Mouse (Mus musculus) stomach, embryonic 15.5 days (tissue): ENCODE data around the gene Btbd16. TPM values are rescaled to one million over a fixed set of nuclear protein-coding genes. Genes with fewer than 3 reads are reported as not detected.
A peak's percentile ranks its signal among the peaks of the same experiment; 100 is the strongest.

Source experiments
- ATAC-seq: fragments of 200-750 bp; cut with Nextera tagmentation; 2 replicates; pipeline ENCODE4 v1.8.0; 2017; ENCODE audit warnings: low read depth, moderate number of reproducible peaks, moderate TSS enrichment; ENCODE audit not compliant: insufficient read depth, low FRiP score
- H3K27ac ChIP-seq: fragments of 300-500 bp; sonication (generic); 2 replicates; pipeline ENCODE4 v1.5.1; 2015; ENCODE audit warnings: mild to moderate bottlenecking, inconsistent platforms
- H3K27me3 ChIP-seq: fragments of 300-500 bp; sonication (generic); replicated peaks from 2 replicates; pipeline ENCODE4 v1.6.1; 2015; ENCODE audit warnings: inconsistent platforms
- H3K36me3 ChIP-seq: fragments of 300-500 bp; sonication (generic); 2 replicates; pipeline ENCODE4 v1.6.1; 2015; ENCODE audit warnings: inconsistent platforms
- H3K4me1 ChIP-seq: fragments of 300-500 bp; sonication (generic); 2 replicates; pipeline ENCODE4 v1.6.1; 2015; ENCODE audit warnings: inconsistent platforms
- H3K4me2 ChIP-seq: fragments of 300-500 bp; sonication (generic); 2 replicates; pipeline ENCODE4 v1.6.1; 2015; ENCODE audit warnings: mild to moderate bottlenecking, inconsistent platforms
- H3K4me3 ChIP-seq: fragments of 300-500 bp; sonication (generic); replicated peaks from 2 replicates; pipeline ENCODE4 v1.5.1; 2015; ENCODE audit warnings: inconsistent platforms
- H3K9ac ChIP-seq: fragments of 300-500 bp; sonication (generic); 2 replicates; pipeline ENCODE4 v1.6.1; 2015; ENCODE audit warnings: inconsistent platforms
- H3K9me3 ChIP-seq: fragments of 300-500 bp; sonication (generic); 2 replicates; pipeline ENCODE4 v1.6.1; 2016; ENCODE audit warnings: inconsistent platforms
- WGBS: fragments of 180-500 bp; shearing (Covaris S2); methylation state at CpG from one replicate; pipeline ENCODE4 v1.1.7; 2015; 5-methylcytosine and 5-hydroxymethylcytosine counted together
- polyA plus RNA-seq: library from polyadenylated mRNA; unstranded; fragments of >200 nt; fragmentation: Nextera tagmentation; extraction: Ambion mirVana; gene quantifications from 2 replicates; pipeline ENCODE4 v1.2.1, GENCODE M21; 2015

The Btbd16 gene
- polyA plus RNA-seq: 0.15 and 0.18 TPM in 2 replicates

- Histone ChIP-seq H3K4me1 (no peaks in the 10 kb centered on the region), H3K4me2 (no peak within 1 kb of the TSS), H3K36me3 (no peaks in the 10 kb centered on the region), H3K27ac (no peak within 1 kb of the TSS), H3K9me3 (no peaks in the 10 kb centered on the region), H3K9ac (no peak within 1 kb of the TSS), H3K4me3 (no peak within 1 kb of the TSS), H3K27me3 (no peaks in the 10 kb centered on the region)
- 49% methylated on average over 9 of the region's 9 CpGs for WGBS
- ATAC-seq: no peak
Measured at GRCm38 (mm10) chr7:130773914-130774630, at the start of gene Btbd16. Gene Btbd16 (plus strand): TSS chr7:130774069.

GRCm38 (mm10) chr7:130726185-130726584 is 47.7 kb upstream of the Btbd16 start:
- Histone ChIP-seq H3K9me3 (no peaks in the 10 kb centered on the region), H3K4me2 (no peak overlapping the region), H3K27me3 (no peaks in the 10 kb centered on the region), H3K4me3 (no peak overlapping the region), H3K9ac (no peak overlapping the region), H3K36me3 (peaks cover 10% of the 10 kb centered on the region), H3K4me1 (0 out of 2 replicates have a peak, but pooled peaks cover 6% of the 10 kb centered on the region), H3K27ac (no peak overlapping the region)
- WGBS: 72% methylated on average over 3 of the region's 3 CpGs
- ATAC-seq: no peak

GRCm38 (mm10) chr7:130726724-130727422 is 47.0 kb upstream of the Btbd16 start:
- WGBS: 38% methylated on average over 8 of the region's 8 CpGs
- Histone ChIP-seq H3K27me3 (no peaks in the 10 kb centered on the region), H3K9me3 (no peaks in the 10 kb centered on the region), H3K4me1 (0 out of 2 replicates have a peak, but pooled peaks cover 6% of the 10 kb centered on the region), H3K9ac (no peak overlapping the region), H3K4me2 (no peak overlapping the region), H3K36me3 (peaks cover 10% of the 10 kb centered on the region), H3K4me3 (no peak overlapping the region), H3K27ac (peak overlapping the region; percentile 37)
- ATAC-seq: 0 out of 2 replicates have a peak, but pooled peaks have one; percentile 13

GRCm38 (mm10) chr7:130727560-130727959 is 46.3 kb upstream of the Btbd16 start:
- no peak overlapping the region for H3K4me3 ChIP-seq
- no peaks in the 10 kb centered on the region for H3K9me3 ChIP-seq
- H3K4me2 ChIP-seq: no peak overlapping the region
- no peaks in the 10 kb centered on the region for H3K27me3 ChIP-seq
- no peak for ATAC-seq
- H3K9ac ChIP-seq: no peak overlapping the region
- H3K36me3 ChIP-seq: peaks cover 10% of the 10 kb centered on the region
- 0 out of 2 replicates have a peak, but pooled peaks cover 6% of the 10 kb centered on the region for H3K4me1 ChIP-seq
- WGBS: 81% methylated on average over 4 of the region's 4 CpGs
- H3K27ac ChIP-seq: peak overlapping the region; percentile 37; the same call in 1 of the 2 replicates

GRCm38 (mm10) chr7:130731792-130732191 is 42.1 kb upstream of the Btbd16 start:
- Histone ChIP-seq H3K4me1 (0 out of 2 replicates have a peak, but pooled peaks cover 6% of the 10 kb centered on the region), H3K27ac (no peak overlapping the region), H3K36me3 (peaks cover 22% of the 10 kb centered on the region), H3K27me3 (no peaks in the 10 kb centered on the region), H3K4me2 (no peak overlapping the region), H3K4me3 (no peak overlapping the region), H3K9ac (no peak overlapping the region), H3K9me3 (no peaks in the 10 kb centered on the region)
- ATAC-seq: no peak
- 72% methylated on average over 7 of the region's 7 CpGs for WGBS

GRCm38 (mm10) chr7:130732908-130733307 is 41.0 kb upstream of the Btbd16 start:
- ATAC-seq: no peak
- no peaks in the 10 kb centered on the region for H3K9me3 ChIP-seq
- H3K4me2 ChIP-seq: no peak overlapping the region
- H3K27ac ChIP-seq: no peak overlapping the region
- H3K27me3 ChIP-seq: no peaks in the 10 kb centered on the region
- H3K4me3 ChIP-seq: no peak overlapping the region
- peaks cover 32% of the 10 kb centered on the region for H3K36me3 ChIP-seq
- WGBS: 80% methylated on average over 6 of the region's 6 CpGs
- H3K4me1 ChIP-seq: no peaks in the 10 kb centered on the region
- H3K9ac ChIP-seq: no peak overlapping the region

GRCm38 (mm10) chr7:130733423-130733822 is 40.4 kb upstream of the Btbd16 start:
- Histone ChIP-seq H3K9ac (no peak overlapping the region), H3K27me3 (no peaks in the 10 kb centered on the region), H3K4me3 (no peak overlapping the region), H3K9me3 (no peaks in the 10 kb centered on the region), H3K4me1 (no peaks in the 10 kb centered on the region), H3K36me3 (peaks cover 32% of the 10 kb centered on the region), H3K27ac (no peak overlapping the region), H3K4me2 (no peak overlapping the region)
- 92% methylated on average over 8 of the region's 8 CpGs for WGBS
- ATAC-seq: no peak

- peaks cover 27% of the 10 kb centered on the region for H3K36me3 ChIP-seq
- no peak overlapping the region for H3K4me3 ChIP-seq
- H3K9ac ChIP-seq: no peak overlapping the region
- no peaks in the 10 kb centered on the region for H3K4me1 ChIP-seq
- H3K27ac ChIP-seq: no peak overlapping the region
- WGBS: 87% methylated on average over 2 of the region's 2 CpGs
- H3K4me2 ChIP-seq: no peak overlapping the region
- no peaks in the 10 kb centered on the region for H3K27me3 ChIP-seq
- no peak for ATAC-seq
- H3K9me3 ChIP-seq: no peaks in the 10 kb centered on the region
Measured at GRCm38 (mm10) chr7:130734195-130734787, 39.6 kb upstream of the Btbd16 start.

GRCm38 (mm10) chr7:130741099-130741498 is 32.8 kb upstream of the Btbd16 start:
- H3K4me1 ChIP-seq: peaks cover 3% of the 10 kb centered on the region; the same call in 1 of the 2 replicates
- peaks cover 49% of the 10 kb centered on the region for H3K36me3 ChIP-seq

GRCm38 (mm10) chr7:130743239-130744025 is 30.4 kb upstream of the Btbd16 start:
- Histone ChIP-seq H3K27me3 (no peaks in the 10 kb centered on the region), H3K36me3 (peaks cover 42% of the 10 kb centered on the region), H3K4me2 (no peak overlapping the region), H3K4me3 (no peak overlapping the region), H3K9me3 (no peaks in the 10 kb centered on the region), H3K4me1 (peaks cover 3% of the 10 kb centered on the region; the same call in 1 of the 2 replicates), H3K27ac (no peak overlapping the region), H3K9ac (no peak overlapping the region)
- WGBS: 80% methylated on average over 9 of the region's 9 CpGs
- ATAC-seq: no peak

More at GRCm38 (mm10) chr7:130741099-130741498, 32.8 kb upstream of the Btbd16 start:
- H3K9me3 ChIP-seq: no peaks in the 10 kb centered on the region
- 80% methylated on average over 4 of the region's 4 CpGs for WGBS
- no peak overlapping the region for H3K9ac ChIP-seq
- no peak overlapping the region for H3K4me2 ChIP-seq
- no peaks in the 10 kb centered on the region for H3K27me3 ChIP-seq
- no peak overlapping the region for H3K27ac ChIP-seq
- H3K4me3 ChIP-seq: no peak overlapping the region
- no peak for ATAC-seq

- ATAC-seq: no peak
- Histone ChIP-seq H3K9ac (no peak overlapping the region), H3K9me3 (no peaks in the 10 kb centered on the region), H3K4me2 (no peak overlapping the region), H3K27me3 (no peaks in the 10 kb centered on the region), H3K36me3 (peaks cover 23% of the 10 kb centered on the region), H3K4me3 (no peak overlapping the region), H3K4me1 (peaks cover 3% of the 10 kb centered on the region; the same call in 1 of the 2 replicates), H3K27ac (no peak overlapping the region)
- WGBS: 89% methylated on average over 4 of the region's 4 CpGs
Measured at GRCm38 (mm10) chr7:130749165-130749564, 24.7 kb upstream of the Btbd16 start.
